Mouse (Mus musculus): ENCODE data around the gene Camk1d.

DNA sequence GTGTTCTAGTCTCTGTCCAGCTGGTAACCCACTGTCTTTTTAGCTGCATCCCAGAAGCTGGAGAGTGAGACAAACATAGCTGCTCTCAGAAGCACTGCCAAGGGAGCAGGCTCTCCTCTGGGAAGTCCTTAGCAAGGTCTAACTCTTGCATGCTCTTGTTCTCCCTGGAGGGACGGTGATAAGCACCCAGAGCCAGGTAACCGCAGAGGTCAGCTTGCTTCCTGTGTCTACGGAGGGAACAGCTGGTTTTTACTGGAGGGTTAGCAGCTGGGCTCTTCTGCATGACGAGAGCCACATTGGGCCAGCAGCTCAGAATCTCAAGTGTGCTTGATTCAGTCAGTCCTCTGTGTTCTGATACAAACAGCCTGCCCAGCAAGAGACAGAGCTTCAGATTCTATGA lies 425.7 kb downstream of the Camk1d start:
- no peak for TF ChIP-seq POLR2A (IDR thresholded peaks at IDR 0.05; ENCODE audit: borderline replicate concordance, extremely low read depth, insufficient read depth, insufficient read length, poor library complexity, severe bottlenecking)
- TF ChIP-seq CTCF (IDR thresholded peaks at IDR 0.05; ENCODE audit: borderline replicate concordance, extremely low read depth, insufficient read depth, insufficient read length): no peak
